Mouse (Mus musculus) limb, embryonic 11.5 days (tissue): ENCODE results near the gene Arfrp1. TPM values are rescaled to one million over a fixed set of nuclear protein-coding genes. Genes with fewer than 3 reads are reported as not detected.
A peak's percentile ranks its signal among the peaks of the same experiment; 100 is the strongest.

Experiments used
- ATAC-seq: fragments of 200-750 bp; cut with Nextera tagmentation; 2 replicates; pipeline ENCODE4 v1.8.0; 2017; ENCODE audit warnings: low read depth; ENCODE audit not compliant: insufficient number of reproducible peaks, low FRiP score, low TSS enrichment
- DNase-seq: peaks from one replicate; pipeline ENCODE4 v3.0.0-alpha.2; 2015; ENCODE audit warnings: low spot score
- H3K27ac ChIP-seq: fragments of 300-500 bp; sonication (generic); replicated peaks from 2 replicates; pipeline ENCODE4 v1.5.1; 2014; ENCODE audit warnings: low read depth, mild to moderate bottlenecking, low read length
- H3K27me3 ChIP-seq: fragments of 300-500 bp; sonication (generic); 2 replicates; pipeline ENCODE4 v1.6.1; 2014; ENCODE audit warnings: mild to moderate bottlenecking, low read length, mixed read lengths; ENCODE audit not compliant: control insufficient read depth, insufficient read depth
- H3K36me3 ChIP-seq: fragments of 300-500 bp; sonication (generic); 2 replicates; pipeline ENCODE4 v1.6.1; 2014; ENCODE audit warnings: mild to moderate bottlenecking, low read length, moderate library complexity, mixed read lengths; ENCODE audit not compliant: control insufficient read depth, insufficient read depth
- H3K4me1 ChIP-seq: fragments of 300-500 bp; sonication (generic); 2 replicates; pipeline ENCODE4 v1.6.1; 2014; ENCODE audit warnings: low read length, mixed read lengths; ENCODE audit not compliant: control insufficient read depth, insufficient read depth
- H3K4me2 ChIP-seq: fragments of 300-500 bp; sonication (generic); 2 replicates; pipeline ENCODE4 v1.6.1; 2014; ENCODE audit warnings: low read depth, mild to moderate bottlenecking, moderate library complexity; ENCODE audit not compliant: severe bottlenecking
- H3K4me3 ChIP-seq: fragments of 300-500 bp; sonication (generic); 2 replicates; pipeline ENCODE4 v1.5.1; 2014; ENCODE audit warnings: low read depth, low read length
- H3K9ac ChIP-seq: fragments of 300-500 bp; sonication (generic); 2 replicates; pipeline ENCODE4 v1.6.1; 2014; ENCODE audit warnings: mild to moderate bottlenecking, low read length
- H3K9me3 ChIP-seq: fragments of 300-500 bp; sonication (generic); 2 replicates; pipeline ENCODE4 v1.6.1; 2016; ENCODE audit warnings: low read length; ENCODE audit not compliant: control insufficient read depth
- WGBS: fragments of 180-500 bp; shearing (Covaris S2); extraction: QIAGEN DNeasy Blood & Tissue Kit; methylation state at CpG from one replicate; pipeline ENCODE4 v1.1.7; 2014; 5-methylcytosine and 5-hydroxymethylcytosine counted together
- polyA plus RNA-seq: library from polyadenylated mRNA; unstranded; fragments of >200 nt; fragmentation: Nextera tagmentation; extraction: Ambion mirVana; gene quantifications from 2 replicates; pipeline ENCODE4 v1.2.1, GENCODE M21; 2014

Gene Arfrp1
- 57.3 and 63.7 TPM in 2 replicates for polyA plus RNA-seq

DNA sequence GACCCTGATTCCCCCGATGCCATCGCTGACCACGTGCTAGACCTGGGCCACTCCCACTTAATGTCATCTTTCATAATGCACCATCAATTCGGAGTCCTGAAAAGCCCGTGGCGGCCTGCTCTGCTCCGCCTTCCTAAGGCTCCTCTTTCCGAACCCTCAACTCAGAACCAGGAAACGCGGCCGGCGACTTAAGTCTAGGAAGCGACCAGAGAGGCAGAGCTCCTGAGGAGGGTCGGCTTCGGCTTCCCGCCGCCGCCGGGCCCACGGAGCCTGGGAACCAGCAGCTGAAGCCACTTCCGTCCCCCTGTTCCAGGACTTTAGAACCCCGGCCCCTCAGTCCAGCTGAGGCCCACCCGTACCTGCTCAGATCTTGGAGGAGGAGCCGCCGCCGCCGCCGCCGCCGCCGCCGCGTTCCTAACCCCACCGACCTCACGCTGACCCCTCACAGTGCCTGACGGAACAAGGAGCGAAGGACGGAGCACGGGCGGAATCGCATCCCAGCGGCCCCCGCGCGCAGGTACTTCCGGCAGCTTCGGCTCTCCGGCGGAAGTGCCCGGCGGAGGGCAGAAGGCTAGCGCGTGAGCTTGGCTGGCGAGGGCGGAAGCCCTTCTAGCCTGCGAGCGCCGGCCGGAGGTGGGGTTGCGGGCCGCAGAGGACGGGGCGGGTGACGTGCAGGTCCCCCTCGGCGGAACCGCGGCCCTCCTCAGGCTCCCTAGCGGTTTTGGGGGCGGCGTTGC is at the start of gene Arfrp1, which contains the start of gene Zgpat:
Gene Arfrp1 (minus strand): TSS at position 545 of the 737 bp plus-strand sequence.
Gene Zgpat (plus strand): TSS at position 69 of the 737 bp plus-strand sequence.
- peak; percentile 90 for ATAC-seq
- H3K27me3 ChIP-seq: no peaks in the 10 kb centered on the region
- WGBS: under 1% methylated on average over 71 of the region's 71 CpGs
- H3K27ac ChIP-seq: peak within 1 kb of the TSS; percentile 82
- H3K9me3 ChIP-seq: no peaks in the 10 kb centered on the region; the same call in 1 of the 2 replicates
- peaks cover 20% of the 10 kb centered on the region for H3K36me3 ChIP-seq
- peak; percentile 92 for DNase-seq
- H3K4me1 ChIP-seq: peaks cover 11% of the 10 kb centered on the region
- H3K4me2 ChIP-seq: peak within 1 kb of the TSS; percentile 92
- H3K9ac ChIP-seq: peak within 1 kb of the TSS; percentile 89
- H3K4me3 ChIP-seq: peak within 1 kb of the TSS; percentile 83

DNA sequence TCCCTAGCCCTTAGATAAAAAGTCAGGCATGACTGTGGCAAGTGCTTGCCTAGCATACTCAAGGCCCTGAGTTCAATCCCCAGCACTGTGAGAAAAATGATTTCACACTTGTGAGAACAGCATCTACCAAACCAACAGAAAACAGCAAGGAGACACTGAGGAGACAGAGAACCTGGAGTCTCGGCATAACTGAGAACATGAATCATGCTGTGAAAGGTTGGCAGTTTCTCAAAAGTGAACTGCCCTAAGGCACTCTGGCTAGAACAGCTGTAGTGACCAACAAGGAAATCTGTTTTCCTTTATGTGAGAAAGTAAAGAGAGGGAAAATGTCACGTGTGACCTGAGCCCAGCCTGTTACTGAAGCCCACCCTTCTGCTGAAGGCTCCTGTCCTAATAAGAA is 47.9 kb upstream of the Arfrp1 start:
- Histone ChIP-seq H3K27ac (no peak overlapping the region), H3K4me3 (no peak overlapping the region), H3K27me3 (no peaks in the 10 kb centered on the region), H3K9me3 (no peaks in the 10 kb centered on the region), H3K4me1 (no peaks in the 10 kb centered on the region), H3K9ac (no peak overlapping the region), H3K4me2 (no peak overlapping the region), H3K36me3 (no peaks in the 10 kb centered on the region)
- no peak for ATAC-seq
- WGBS: 42% methylated on average over 2 of the region's 2 CpGs
- DNase-seq: no peak

DNA sequence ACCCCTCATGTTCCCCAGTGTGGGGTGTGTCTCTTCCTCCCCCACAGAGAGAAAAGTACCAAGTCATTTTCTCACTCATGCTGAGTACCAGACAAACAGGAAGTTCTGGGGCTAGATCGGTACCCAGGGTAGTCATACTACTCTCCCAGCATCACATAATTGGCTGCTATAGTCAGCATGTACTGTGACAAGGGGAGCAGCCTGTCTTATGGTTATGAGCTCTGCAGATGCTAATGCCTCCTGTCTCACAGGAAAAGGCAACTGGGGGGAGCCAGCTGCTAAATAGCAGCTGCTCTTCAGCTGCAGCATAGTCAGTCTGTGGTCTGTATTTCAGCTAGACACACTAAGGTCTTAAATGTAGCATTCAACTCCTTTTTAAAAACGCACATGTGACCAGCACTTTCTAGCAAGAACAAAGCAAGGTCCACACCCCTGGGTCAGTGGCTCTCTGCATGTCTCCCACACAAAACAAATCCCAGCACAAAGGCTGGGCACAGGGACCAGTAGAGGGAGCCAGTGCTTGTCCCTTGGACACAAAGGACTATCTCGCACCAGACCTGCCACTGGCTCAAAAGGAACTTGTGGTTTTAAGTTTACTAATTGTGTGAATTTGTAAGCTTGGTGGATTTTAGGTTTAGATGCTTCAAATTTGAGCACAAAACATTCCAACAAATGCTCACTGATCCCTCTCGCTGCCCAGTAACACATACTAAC is 45.7 kb upstream of the Arfrp1 start:
- H3K36me3 ChIP-seq: no peaks in the 10 kb centered on the region
- ATAC-seq (0 out of 2 replicates have a peak, but pooled peaks have one; percentile 39), DNase-seq (peak; percentile 70)
- H3K27me3 ChIP-seq: no peaks in the 10 kb centered on the region
- H3K27ac ChIP-seq: no peak overlapping the region
- WGBS: 56% methylated on average over 4 of the region's 4 CpGs
- H3K4me1 ChIP-seq: no peaks in the 10 kb centered on the region
- H3K4me2 ChIP-seq: no peak overlapping the region
- H3K4me3 ChIP-seq: no peak overlapping the region
- H3K9ac ChIP-seq: no peak overlapping the region
- no peaks in the 10 kb centered on the region for H3K9me3 ChIP-seq

DNA sequence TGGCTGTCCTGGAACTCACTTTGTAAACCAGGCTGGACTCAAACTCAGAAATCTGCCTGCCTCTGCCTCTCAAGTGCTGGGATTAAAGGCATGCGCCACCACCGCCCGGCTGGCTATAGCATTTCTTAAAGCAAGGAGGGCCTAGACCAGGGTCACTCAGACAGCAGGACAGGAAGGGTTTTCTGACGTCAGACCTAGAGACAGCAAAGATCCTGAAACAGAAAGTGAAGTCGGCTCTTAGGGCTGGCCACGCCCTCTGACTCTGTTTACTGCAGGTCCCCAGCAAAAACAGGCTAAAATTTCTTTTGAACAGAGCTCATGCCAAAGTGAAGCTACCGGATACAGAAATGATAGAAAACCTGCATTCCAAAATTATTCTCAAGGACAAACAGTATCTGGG is 44.4 kb upstream of the Arfrp1 start:
- no peak overlapping the region for H3K9ac ChIP-seq
- H3K4me3 ChIP-seq: no peak overlapping the region
- H3K4me1 ChIP-seq: no peaks in the 10 kb centered on the region
- ATAC-seq (no peak), DNase-seq (no peak)
- no peaks in the 10 kb centered on the region for H3K9me3 ChIP-seq
- H3K27ac ChIP-seq: no peak overlapping the region
- WGBS: 78% methylated on average over 7 of the region's 7 CpGs
- H3K36me3 ChIP-seq: no peaks in the 10 kb centered on the region
- H3K27me3 ChIP-seq: no peaks in the 10 kb centered on the region
- H3K4me2 ChIP-seq: no peak overlapping the region

DNA sequence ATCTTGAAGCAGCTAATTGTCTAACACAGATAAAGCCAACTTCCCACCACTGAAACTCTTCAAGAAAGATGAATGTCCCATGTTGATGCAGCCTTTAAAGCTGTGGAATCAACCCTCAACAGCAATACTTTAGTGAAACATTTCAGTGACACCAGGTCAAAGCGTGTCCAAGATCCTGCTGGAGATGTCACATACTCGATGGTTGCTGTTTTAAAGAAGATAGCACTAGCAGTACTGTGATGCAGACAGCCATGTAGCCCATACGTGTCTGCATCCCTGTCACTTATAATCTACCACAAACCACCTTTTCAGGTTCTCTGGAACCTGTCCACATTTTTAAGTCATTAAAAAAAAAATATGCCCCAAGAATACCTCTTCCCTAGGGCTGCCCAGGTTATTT is 38.5 kb upstream of the Arfrp1 start:
- no peak for ATAC-seq
- Histone ChIP-seq H3K36me3 (no peaks in the 10 kb centered on the region), H3K4me3 (no peak overlapping the region), H3K9ac (no peak overlapping the region), H3K9me3 (no peaks in the 10 kb centered on the region), H3K4me2 (no peak overlapping the region), H3K27me3 (no peaks in the 10 kb centered on the region), H3K27ac (no peak overlapping the region), H3K4me1 (no peaks in the 10 kb centered on the region)
- WGBS: 92% methylated on average over 3 of the region's 3 CpGs
- no peak for DNase-seq

DNA sequence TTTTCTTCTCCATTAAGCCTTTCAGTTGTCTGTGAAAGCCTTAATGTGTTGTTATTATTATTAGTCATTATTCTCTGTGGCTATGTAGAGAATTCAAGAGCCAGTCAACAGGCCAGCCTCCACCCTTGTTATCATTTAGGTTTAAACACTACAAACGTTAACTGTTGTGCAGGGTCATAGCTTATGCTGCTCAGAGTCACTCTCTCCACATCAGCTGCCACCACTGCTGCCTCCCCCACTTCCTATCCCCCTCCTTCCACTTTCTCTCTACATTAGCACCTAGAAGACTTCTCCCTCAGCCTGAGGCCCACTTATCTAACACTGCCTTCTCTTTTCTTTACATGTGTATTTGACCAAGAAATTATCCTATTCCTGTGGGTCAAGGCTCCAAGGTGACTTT is 36.3 kb upstream of the Arfrp1 start:
- Histone ChIP-seq H3K27me3 (no peaks in the 10 kb centered on the region), H3K9ac (no peak overlapping the region), H3K27ac (no peak overlapping the region), H3K4me1 (no peaks in the 10 kb centered on the region), H3K36me3 (no peaks in the 10 kb centered on the region), H3K9me3 (no peaks in the 10 kb centered on the region), H3K4me3 (no peak overlapping the region), H3K4me2 (no peak overlapping the region)
- WGBS: 21% methylated on average over 1 of the region's 1 CpGs
- DNase-seq (no peak), ATAC-seq (no peak)

DNA sequence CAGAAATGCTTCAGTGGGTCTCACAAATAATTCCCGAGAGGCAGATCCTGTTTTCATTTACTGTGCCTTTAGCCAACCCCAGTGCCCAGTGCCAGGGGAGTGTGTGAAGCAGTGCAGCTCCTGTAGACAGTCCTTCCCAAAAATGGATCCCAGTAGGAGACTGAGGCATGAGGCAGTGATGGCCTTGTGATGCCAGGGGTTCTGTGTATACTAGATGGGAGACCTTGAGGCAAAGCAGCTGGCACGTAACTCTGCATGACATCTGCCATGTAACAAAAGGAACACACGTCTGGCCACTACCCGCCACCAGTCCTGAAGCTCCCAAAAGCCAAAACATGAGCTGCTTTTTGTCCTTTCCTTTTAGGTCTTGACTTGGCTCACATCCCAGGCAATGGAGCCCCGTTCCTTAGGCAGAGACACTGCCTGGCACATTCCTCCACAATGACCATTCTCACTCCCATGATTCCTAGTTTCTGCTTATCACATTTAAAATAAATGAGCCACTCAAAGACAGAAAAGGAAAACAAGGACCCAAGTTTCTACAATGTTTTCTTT is 32.1 kb upstream of the Arfrp1 start:
- Histone ChIP-seq H3K9ac (no peak overlapping the region), H3K9me3 (no peaks in the 10 kb centered on the region), H3K27me3 (no peaks in the 10 kb centered on the region), H3K4me1 (no peaks in the 10 kb centered on the region), H3K27ac (no peak overlapping the region), H3K4me2 (no peak overlapping the region), H3K36me3 (0 out of 2 replicates have a peak, but pooled peaks cover 2% of the 10 kb centered on the region), H3K4me3 (no peak overlapping the region)
- no peak for ATAC-seq
- no peak for DNase-seq
- 86% methylated on average over 5 of the region's 5 CpGs for WGBS

DNA sequence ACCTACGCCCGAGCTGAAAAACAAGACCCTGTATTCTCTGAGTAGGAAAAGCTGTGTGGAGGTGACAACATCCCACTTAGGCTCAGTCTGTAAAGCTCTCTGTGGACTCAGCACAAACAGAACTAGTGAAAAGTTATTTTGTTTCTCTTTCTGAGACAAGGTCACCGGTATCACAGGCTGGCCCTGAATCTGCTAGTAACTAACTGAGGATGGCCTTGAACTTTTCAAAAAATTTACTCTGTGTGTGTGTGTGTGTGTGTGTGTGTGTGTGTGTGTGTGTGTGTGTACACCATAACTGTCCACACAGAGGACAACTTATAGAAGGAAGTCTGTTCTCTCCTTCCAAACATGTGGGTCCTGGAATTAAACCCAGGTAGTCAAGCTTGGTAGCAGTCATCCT is 28.9 kb upstream of the Arfrp1 start:
- H3K4me1 ChIP-seq: no peaks in the 10 kb centered on the region
- H3K9me3 ChIP-seq: no peaks in the 10 kb centered on the region
- DNase-seq: no peak
- 90% methylated on average over 3 of the region's 3 CpGs for WGBS
- H3K4me2 ChIP-seq: no peak overlapping the region
- H3K27ac ChIP-seq: no peak overlapping the region
- H3K4me3 ChIP-seq: no peak overlapping the region
- H3K36me3 ChIP-seq: peaks cover 4% of the 10 kb centered on the region; the same call in 1 of the 2 replicates
- no peaks in the 10 kb centered on the region for H3K27me3 ChIP-seq
- ATAC-seq: no peak
- no peak overlapping the region for H3K9ac ChIP-seq
